Mouse (Mus musculus) hindbrain, embryonic 16.5 days (tissue): Measurements from ENCODE around the gene 1700029P11Rik. TPM values are rescaled to one million over a fixed set of nuclear protein-coding genes. Genes with fewer than 3 reads are reported as not detected.
A peak's percentile ranks its signal among the peaks of the same experiment; 100 is the strongest.

Experiments used
- ATAC-seq: fragments of 200-750 bp; cut with Nextera tagmentation; 2 replicates; pipeline ENCODE4 v1.8.0; 2017; ENCODE audit warnings: moderate TSS enrichment, moderate library complexity
- H3K27ac ChIP-seq: fragments of 300-500 bp; sonication (generic); 2 replicates; pipeline ENCODE4 v1.5.1; 2014; ENCODE audit warnings: low read depth, mild to moderate bottlenecking, control low read depth, low read length, moderate library complexity
- H3K27me3 ChIP-seq: fragments of 300-500 bp; sonication (generic); replicated peaks from 2 replicates; pipeline ENCODE4 v1.6.1; 2014; ENCODE audit warnings: low read length; ENCODE audit not compliant: control insufficient read depth, insufficient read depth
- H3K36me3 ChIP-seq: fragments of 300-500 bp; sonication (generic); 2 replicates; pipeline ENCODE4 v1.6.1; 2014; ENCODE audit warnings: mild to moderate bottlenecking, low read length, moderate library complexity, mixed read lengths; ENCODE audit not compliant: control insufficient read depth, insufficient read depth
- H3K4me1 ChIP-seq: fragments of 300-500 bp; sonication (generic); 2 replicates; pipeline ENCODE4 v1.6.1; 2014; ENCODE audit warnings: low read depth, low read length; ENCODE audit not compliant: control insufficient read depth, insufficient read depth
- H3K4me2 ChIP-seq: fragments of 300-500 bp; sonication (generic); 2 replicates; pipeline ENCODE4 v1.6.1; 2014; ENCODE audit warnings: mild to moderate bottlenecking, low read length, control low read depth, moderate library complexity
- H3K4me3 ChIP-seq: fragments of 300-500 bp; sonication (generic); 2 replicates; pipeline ENCODE4 v1.5.1; 2014; ENCODE audit warnings: mild to moderate bottlenecking, low read length, control low read depth, moderate library complexity
- H3K9ac ChIP-seq: fragments of 300-500 bp; sonication (generic); 2 replicates; pipeline ENCODE4 v1.6.1; 2014; ENCODE audit warnings: low read depth, mild to moderate bottlenecking, control low read depth, low read length, moderate library complexity
- H3K9me3 ChIP-seq: fragments of 300-500 bp; sonication (generic); 2 replicates; pipeline ENCODE4 v1.6.1; 2014; ENCODE audit warnings: mild to moderate bottlenecking, low read length, moderate library complexity; ENCODE audit not compliant: control insufficient read depth
- WGBS: fragments of 180-500 bp; shearing (Covaris S2); extraction: QIAGEN DNeasy Blood & Tissue Kit; methylation state at CpG from one replicate; pipeline ENCODE4 v1.1.7; 2014; 5-methylcytosine and 5-hydroxymethylcytosine counted together
- polyA plus RNA-seq: library from polyadenylated mRNA; unstranded; fragments of >200 nt; fragmentation: Nextera tagmentation; extraction: Ambion mirVana; gene quantifications from 2 replicates; pipeline ENCODE4 v1.2.1, GENCODE M21; 2015

1700029P11Rik gene
- polyA plus RNA-seq, 1 experiment from 2014 or later = not detected

- H3K27ac ChIP-seq = peak overlapping the region; percentile 89
- peak overlapping the region; percentile 96 for H3K4me3 ChIP-seq
- 0 out of 2 replicates have a peak, but pooled peaks cover 4% of the 10 kb centered on the region for H3K36me3 ChIP-seq
- no peaks in the 10 kb centered on the region for H3K9me3 ChIP-seq
- WGBS = under 1% methylated on average over 39 of the region's 39 CpGs
- H3K4me1 ChIP-seq = peaks cover 14% of the 10 kb centered on the region
- H3K9ac ChIP-seq = peak overlapping the region; percentile 96
- H3K4me2 ChIP-seq = peak overlapping the region; percentile 70
- no peaks in the 10 kb centered on the region for H3K27me3 ChIP-seq
- ATAC-seq = peak; percentile 0
Observed at GRCm38 (mm10) chr15:82015392-82016100, 35.2 kb downstream of the 1700029P11Rik start.

GRCm38 (mm10) chr15:82016101-82016808 is 35.9 kb downstream of the 1700029P11Rik start:
- Histone ChIP-seq H3K27ac (peak overlapping the region; percentile 89), H3K36me3 (peaks cover 5% of the 10 kb centered on the region), H3K27me3 (no peaks in the 10 kb centered on the region), H3K9ac (peak overlapping the region; percentile 96), H3K9me3 (no peaks in the 10 kb centered on the region), H3K4me1 (peaks cover 14% of the 10 kb centered on the region), H3K4me3 (peak overlapping the region; percentile 96), H3K4me2 (peak overlapping the region; percentile 70)
- 0% methylated on average over 49 of the region's 53 CpGs for WGBS
- ATAC-seq = peak; percentile 98

GRCm38 (mm10) chr15:82016830-82017229 is 36.5 kb downstream of the 1700029P11Rik start:
- Histone ChIP-seq H3K27ac (peak overlapping the region; percentile 85), H3K9ac (peak overlapping the region; percentile 83), H3K4me1 (peaks cover 14% of the 10 kb centered on the region), H3K27me3 (no peaks in the 10 kb centered on the region), H3K36me3 (peaks cover 8% of the 10 kb centered on the region), H3K9me3 (no peaks in the 10 kb centered on the region), H3K4me2 (peak overlapping the region; percentile 69), H3K4me3 (peak overlapping the region; percentile 96)
- no peak for ATAC-seq
- WGBS = 26% methylated on average over 6 of the region's 6 CpGs

GRCm38 (mm10) chr15:82017461-82017860 is 37.1 kb downstream of the 1700029P11Rik start:
- no peak overlapping the region for H3K9ac ChIP-seq
- H3K4me1 ChIP-seq = peaks cover 14% of the 10 kb centered on the region
- peaks cover 8% of the 10 kb centered on the region for H3K36me3 ChIP-seq
- H3K27ac ChIP-seq = no peak overlapping the region
- 77% methylated on average over 4 of the region's 4 CpGs for WGBS
- H3K4me2 ChIP-seq = no peak overlapping the region
- no peaks in the 10 kb centered on the region for H3K27me3 ChIP-seq
- no peak for ATAC-seq
- no peak overlapping the region for H3K4me3 ChIP-seq
- H3K9me3 ChIP-seq = no peaks in the 10 kb centered on the region

GRCm38 (mm10) chr15:82019288-82019687 is 38.9 kb downstream of the 1700029P11Rik start:
- peaks cover 19% of the 10 kb centered on the region for H3K36me3 ChIP-seq
- H3K9me3 ChIP-seq = no peaks in the 10 kb centered on the region
- WGBS = 83% methylated on average over 3 of the region's 3 CpGs
- H3K4me3 ChIP-seq = no peak overlapping the region
- peaks cover 11% of the 10 kb centered on the region for H3K4me1 ChIP-seq
- H3K27ac ChIP-seq = no peak overlapping the region
- no peak overlapping the region for H3K9ac ChIP-seq
- no peak overlapping the region for H3K4me2 ChIP-seq
- no peaks in the 10 kb centered on the region for H3K27me3 ChIP-seq
- ATAC-seq = no peak

- Histone ChIP-seq H3K4me1 (no peaks in the 10 kb centered on the region), H3K9me3 (no peaks in the 10 kb centered on the region), H3K4me2 (no peak overlapping the region), H3K27me3 (no peaks in the 10 kb centered on the region), H3K27ac (no peak overlapping the region), H3K9ac (no peak overlapping the region), H3K36me3 (peaks cover 47% of the 10 kb centered on the region), H3K4me3 (no peak overlapping the region)
- 85% methylated on average over 13 of the region's 13 CpGs for WGBS
- no peak for ATAC-seq
Observed at GRCm38 (mm10) chr15:82022535-82023088, 42.3 kb downstream of the 1700029P11Rik start.

- Histone ChIP-seq H3K27ac (no peak overlapping the region), H3K4me2 (no peak overlapping the region), H3K4me3 (no peak overlapping the region), H3K4me1 (no peaks in the 10 kb centered on the region), H3K9me3 (no peaks in the 10 kb centered on the region), H3K9ac (no peak overlapping the region), H3K36me3 (peaks cover 51% of the 10 kb centered on the region), H3K27me3 (no peaks in the 10 kb centered on the region)
- WGBS = 88% methylated on average over 6 of the region's 6 CpGs
- ATAC-seq = no peak
Observed at GRCm38 (mm10) chr15:82023965-82024635, 43.8 kb downstream of the 1700029P11Rik start.

- Histone ChIP-seq H3K27ac (no peak overlapping the region), H3K4me1 (no peaks in the 10 kb centered on the region), H3K4me2 (no peak overlapping the region), H3K9me3 (no peaks in the 10 kb centered on the region), H3K36me3 (peaks cover 50% of the 10 kb centered on the region), H3K4me3 (no peak overlapping the region), H3K9ac (no peak overlapping the region), H3K27me3 (no peaks in the 10 kb centered on the region)
- 95% methylated on average over 7 of the region's 7 CpGs for WGBS
- ATAC-seq = no peak
Observed at GRCm38 (mm10) chr15:82027276-82027675, 46.9 kb downstream of the 1700029P11Rik start.

GRCm38 (mm10) chr15:82027726-82028125 is 47.4 kb downstream of the 1700029P11Rik start:
- Histone ChIP-seq H3K27me3 (no peaks in the 10 kb centered on the region), H3K36me3 (peaks cover 49% of the 10 kb centered on the region), H3K4me2 (no peak overlapping the region), H3K4me1 (no peaks in the 10 kb centered on the region), H3K9ac (no peak overlapping the region), H3K4me3 (no peak overlapping the region), H3K27ac (no peak overlapping the region), H3K9me3 (no peaks in the 10 kb centered on the region)
- no peak for ATAC-seq
- WGBS = 93% methylated on average over 7 of the region's 7 CpGs
